Mouse (Mus musculus): ENCODE measurements around the gene Fabp6.

The Fabp6 gene

GRCm38 (mm10) chr11:43589530-43590072 is 11.7 kb downstream of the Fabp6 start:
- DNase-seq (ENCODE audit: low spot score in 2 of 2): no peak

- DNase-seq (ENCODE audit: low spot score in 2 of 2): peak in 1 of 2 experiments; percentile 22
These were observed 14.8 kb downstream of the Fabp6 start, which contains the start of gene 4933415A04Rik for GRCm38 (mm10) chr11:43586324-43587090. Gene 4933415A04Rik (plus strand): TSS chr11:43587040.

GRCm38 (mm10) chr11:43585211-43586005 is 15.9 kb downstream of the Fabp6 start:
- no peak for DNase-seq (ENCODE audit: low spot score in 2 of 2)

- DNase-seq (ENCODE audit: low spot score in 2 of 2): no peak
These were observed 23.4 kb downstream of the Fabp6 start for GRCm38 (mm10) chr11:43577713-43578478.

GRCm38 (mm10) chr11:43575376-43576151 is 25.8 kb downstream of the Fabp6 start:
- no peak for DNase-seq (ENCODE audit: low spot score in 2 of 2)

GRCm38 (mm10) chr11:43575061-43575375 is 26.3 kb downstream of the Fabp6 start:
- no peak for DNase-seq (ENCODE audit: low spot score in 2 of 2)

- DNase-seq (ENCODE audit: low spot score in 2 of 2): no peak
These were observed 31.7 kb downstream of the Fabp6 start for GRCm38 (mm10) chr11:43569595-43569994.

- DNase-seq (ENCODE audit: low spot score in 2 of 2): no peak
These were observed 32.2 kb downstream of the Fabp6 start for GRCm38 (mm10) chr11:43569188-43569587.

GRCm38 (mm10) chr11:43568263-43568662 is 33.1 kb downstream of the Fabp6 start:
- peak; percentile 10 to 33 for DNase-seq (ENCODE audit: low spot score in 2 of 2)

GRCm38 (mm10) chr11:43566696-43567095 is 34.6 kb downstream of the Fabp6 start:
- no peak for DNase-seq (ENCODE audit: low spot score in 2 of 2)

- DNase-seq (ENCODE audit: low spot score in 2 of 2): no peak
These were observed 35.5 kb downstream of the Fabp6 start for GRCm38 (mm10) chr11:43565852-43566251.

GRCm38 (mm10) chr11:43565414-43565813 is 35.9 kb downstream of the Fabp6 start:
- no peak for DNase-seq (ENCODE audit: low spot score in 2 of 2)

- DNase-seq (ENCODE audit: low spot score in 2 of 2): no peak
These were observed 37.6 kb downstream of the Fabp6 start for GRCm38 (mm10) chr11:43563654-43564244.

GRCm38 (mm10) chr11:43559515-43560292 is 41.6 kb downstream of the Fabp6 start:
- DNase-seq (ENCODE audit: low spot score in 2 of 2): no peak

- no peak for DNase-seq (ENCODE audit: low spot score in 2 of 2)
These were observed 44.8 kb downstream of the Fabp6 start for GRCm38 (mm10) chr11:43556538-43556937.

GRCm38 (mm10) chr11:43552675-43553074 is 48.7 kb downstream of the Fabp6 start:
- DNase-seq (ENCODE audit: low spot score in 2 of 2): no peak

- DNase-seq (ENCODE audit: low spot score in 2 of 2): no peak
These were observed 49.6 kb downstream of the Fabp6 start for GRCm38 (mm10) chr11:43551756-43552155.

GRCm38 (mm10) chr11:43549701-43550100 is 51.6 kb downstream of the Fabp6 start:
- no peak for DNase-seq (ENCODE audit: low spot score in 2 of 2)

GRCm38 (mm10) chr11:43548657-43549435 is 52.5 kb downstream of the Fabp6 start:
- DNase-seq (ENCODE audit: low spot score in 2 of 2): no peak
